Mouse (Mus musculus) embryonic fibroblast, embryonic 13.5 days (primary cell): ENCODE results near the gene Olfr410.

ENCODE experiments used
- CTCF ChIP-seq: IDR thresholded peaks from 2 replicates; pipeline ENCODE4 v1.5.1; 2011; ENCODE audit warnings: mild to moderate bottlenecking, control low read depth, low read length, moderate library complexity, borderline replicate concordance; ENCODE audit not compliant: insufficient read depth
- POLR2A ChIP-seq: IDR thresholded peaks from 2 replicates; pipeline ENCODE4 v1.6.1; 2011; ENCODE audit warnings: low read depth, mild to moderate bottlenecking, control low read depth, low read length, moderate library complexity

- TF ChIP-seq POLR2A (no peak), CTCF (no peak)
These were observed 23.9 kb upstream of the Olfr410 start, which contains the start of gene Olfr412 for GRCm38 (mm10) chr11:74361769-74362168.
